Mouse (Mus musculus): ENCODE measurements at regions not wholly inside any gene's neighbourhood (a gene's known extent, or its start where the extent isn't known, plus 50 kb on each side); places are given as distances from the start of the nearest gene placed in this dataset.

GRCm38 (mm10) chrX:58157361-58157760, 134.9 kb downstream of the Zic3 start:
- TF ChIP-seq CTCF (IDR thresholded peaks at IDR 0.05; ENCODE audit: low read depth): no peak
- TF ChIP-seq EP300 (optimal IDR thresholded peaks at IDR 0.05): no peak
